Mouse (Mus musculus): ENCODE data around the gene Spats2l.
A peak's percentile ranks its signal among the peaks of the same experiment; 100 is the strongest.

Gene Spats2l

GRCm38 (mm10) chr1:57890259-57890902 is 116.4 kb downstream of the Spats2l start:
- DNase-seq (ENCODE audit: low spot score in 2 of 2) = peak; percentile 53 to 59

GRCm38 (mm10) chr1:57890903-57891267 is 116.9 kb downstream of the Spats2l start:
- DNase-seq (ENCODE audit: low spot score in 2 of 2) = no peak

- DNase-seq (ENCODE audit: low spot score in 2 of 2) = no peak
Measured at GRCm38 (mm10) chr1:57901494-57901893, 127.5 kb downstream of the Spats2l start.

GRCm38 (mm10) chr1:57903793-57904192 is 129.8 kb downstream of the Spats2l start:
- no peak for DNase-seq (ENCODE audit: low spot score in 2 of 2)

- DNase-seq (ENCODE audit: low spot score in 2 of 2) = peak; percentile 15 to 18
Measured at GRCm38 (mm10) chr1:57905912-57906311, 131.9 kb downstream of the Spats2l start.

GRCm38 (mm10) chr1:57906312-57906711 is 132.3 kb downstream of the Spats2l start:
- DNase-seq (ENCODE audit: low spot score in 2 of 2) = no peak

- no peak for DNase-seq (ENCODE audit: low spot score in 2 of 2)
Measured at GRCm38 (mm10) chr1:57911561-57911960, 137.6 kb downstream of the Spats2l start.

- DNase-seq (ENCODE audit: low spot score in 2 of 2) = no peak
Measured at GRCm38 (mm10) chr1:57917342-57917741, 143.4 kb downstream of the Spats2l start.

- no peak for DNase-seq (ENCODE audit: low spot score in 2 of 2)
Measured at GRCm38 (mm10) chr1:57918567-57918966, 144.6 kb downstream of the Spats2l start.

- DNase-seq (ENCODE audit: low spot score in 2 of 2) = no peak
Measured at GRCm38 (mm10) chr1:57934287-57934686, 160.3 kb downstream of the Spats2l start.

GRCm38 (mm10) chr1:57940691-57941090 is 166.7 kb downstream of the Spats2l start:
- no peak for DNase-seq (ENCODE audit: low spot score in 2 of 2)

- DNase-seq (ENCODE audit: low spot score in 2 of 2) = no peak
Measured at GRCm38 (mm10) chr1:57941095-57941494, 167.1 kb downstream of the Spats2l start.

GRCm38 (mm10) chr1:57941734-57942133 is 167.8 kb downstream of the Spats2l start:
- DNase-seq (ENCODE audit: low spot score in 2 of 2) = no peak

- DNase-seq (ENCODE audit: low spot score in 2 of 2) = no peak
Measured at GRCm38 (mm10) chr1:57942215-57942614, 168.3 kb downstream of the Spats2l start.

GRCm38 (mm10) chr1:57947552-57948347 is 173.8 kb downstream of the Spats2l start:
- DNase-seq (ENCODE audit: low spot score in 2 of 2) = no peak

- no peak for DNase-seq (ENCODE audit: low spot score in 2 of 2)
Measured at GRCm38 (mm10) chr1:57949195-57949594, 175.2 kb downstream of the Spats2l start.

GRCm38 (mm10) chr1:57949716-57950115 is 175.8 kb downstream of the Spats2l start:
- no peak for DNase-seq (ENCODE audit: low spot score in 2 of 2)

GRCm38 (mm10) chr1:57952509-57952908 is 178.5 kb downstream of the Spats2l start:
- DNase-seq (ENCODE audit: low spot score in 2 of 2) = no peak

GRCm38 (mm10) chr1:57953586-57954375 is 179.8 kb downstream of the Spats2l start:
- no peak for DNase-seq (ENCODE audit: low spot score in 2 of 2)

- DNase-seq (ENCODE audit: low spot score in 2 of 2) = no peak
Measured at GRCm38 (mm10) chr1:57954376-57954765, 180.4 kb downstream of the Spats2l start.

GRCm38 (mm10) chr1:57955774-57956173 is 181.8 kb downstream of the Spats2l start:
- no peak for DNase-seq (ENCODE audit: low spot score in 2 of 2)

All from heart, adult 9 months (tissue).